Mouse (Mus musculus): ENCODE measurements at regions not wholly inside any gene's neighbourhood (a gene's known extent, or its start where the extent isn't known, plus 50 kb on each side); places are given as distances from the start of the nearest gene placed in this dataset.
A peak's percentile ranks its signal among the peaks of the same experiment; 100 is the strongest.

GRCm38 (mm10) chr8:103938283-103939230, 162.9 kb upstream of the Cdh5 start:
- Histone ChIP-seq H3K4me3 (replicated peaks; ENCODE audit: insufficient read depth, low read depth, low read length) (no peak overlapping the region), H3K4me1 (ENCODE audit: control insufficient read depth, insufficient read depth, low read length) (no peaks in the 10 kb centered on the region), H3K27ac (ENCODE audit: insufficient read depth, low read length) (no peak overlapping the region), H3K27me3 (ENCODE audit: control insufficient read depth, insufficient read depth, low read length) (no peaks in the 10 kb centered on the region)
- TF ChIP-seq CTCF (IDR thresholded peaks at IDR 0.05; ENCODE audit: borderline replicate concordance, insufficient read depth, low read depth, low read length) (no peak), POLR2A (IDR thresholded peaks at IDR 0.05; ENCODE audit: borderline replicate concordance, insufficient read depth, low read length) (no peak)
- 5% methylated on average over 11 of the region's 11 CpGs for WGBS
- DNase-seq, result peak; percentile 8 to 14

GRCm38 (mm10) chr8:103940958-103941532, 160.4 kb upstream of the Cdh5 start:
- DNase-seq, result no peak
- Histone ChIP-seq H3K27ac (ENCODE audit: insufficient read depth, low read length) (no peak overlapping the region), H3K27me3 (ENCODE audit: control insufficient read depth, insufficient read depth, low read length) (no peaks in the 10 kb centered on the region), H3K4me3 (replicated peaks; ENCODE audit: insufficient read depth, low read depth, low read length) (no peak overlapping the region), H3K4me1 (ENCODE audit: control insufficient read depth, insufficient read depth, low read length) (no peaks in the 10 kb centered on the region)
- no peak for TF ChIP-seq CTCF (IDR thresholded peaks at IDR 0.05; ENCODE audit: borderline replicate concordance, insufficient read depth, low read depth, low read length)
- TF ChIP-seq POLR2A (IDR thresholded peaks at IDR 0.05; ENCODE audit: borderline replicate concordance, insufficient read depth, low read length), result no peak
- WGBS, result 89% methylated on average over 6 of the region's 6 CpGs

GRCm38 (mm10) chr8:103948474-103948873, 153.0 kb upstream of the Cdh5 start:
- Histone ChIP-seq H3K4me3 (replicated peaks; ENCODE audit: insufficient read depth, low read depth, low read length) (no peak overlapping the region), H3K4me1 (ENCODE audit: control insufficient read depth, insufficient read depth, low read length) (no peaks in the 10 kb centered on the region), H3K27ac (ENCODE audit: insufficient read depth, low read length) (no peak overlapping the region), H3K27me3 (ENCODE audit: control insufficient read depth, insufficient read depth, low read length) (no peaks in the 10 kb centered on the region)
- TF ChIP-seq POLR2A (IDR thresholded peaks at IDR 0.05; ENCODE audit: borderline replicate concordance, insufficient read depth, low read length), result no peak
- no peak for TF ChIP-seq CTCF (IDR thresholded peaks at IDR 0.05; ENCODE audit: borderline replicate concordance, insufficient read depth, low read depth, low read length)
- 80% methylated on average over 5 of the region's 5 CpGs for WGBS
- no peak for DNase-seq

GRCm38 (mm10) chr8:103950460-103950859, 151.0 kb upstream of the Cdh5 start:
- Histone ChIP-seq H3K27ac (ENCODE audit: insufficient read depth, low read length) (no peak overlapping the region), H3K4me3 (replicated peaks; ENCODE audit: insufficient read depth, low read depth, low read length) (no peak overlapping the region), H3K4me1 (ENCODE audit: control insufficient read depth, insufficient read depth, low read length) (no peaks in the 10 kb centered on the region), H3K27me3 (ENCODE audit: control insufficient read depth, insufficient read depth, low read length) (no peaks in the 10 kb centered on the region)
- WGBS, result 67% methylated on average over 4 of the region's 4 CpGs
- DNase-seq, result no peak
- TF ChIP-seq POLR2A (IDR thresholded peaks at IDR 0.05; ENCODE audit: borderline replicate concordance, insufficient read depth, low read length) (no peak), CTCF (IDR thresholded peaks at IDR 0.05; ENCODE audit: borderline replicate concordance, insufficient read depth, low read depth, low read length) (no peak)

- WGBS, result 94% methylated on average over 2 of the region's 2 CpGs
- TF ChIP-seq CTCF (IDR thresholded peaks at IDR 0.05; ENCODE audit: borderline replicate concordance, insufficient read depth, low read depth, low read length), result no peak
- TF ChIP-seq POLR2A (IDR thresholded peaks at IDR 0.05; ENCODE audit: borderline replicate concordance, insufficient read depth, low read length), result no peak
These were observed 147.8 kb upstream of the Cdh5 start for GRCm38 (mm10) chr8:103953586-103953985.

GRCm38 (mm10) chr8:103955568-103956260, 145.7 kb upstream of the Cdh5 start:
- TF ChIP-seq POLR2A (IDR thresholded peaks at IDR 0.05; ENCODE audit: borderline replicate concordance, insufficient read depth, low read length) (no peak), CTCF (IDR thresholded peaks at IDR 0.05; ENCODE audit: borderline replicate concordance, insufficient read depth, low read depth, low read length) (no peak)
- no peak for DNase-seq
- Histone ChIP-seq H3K4me3 (replicated peaks; ENCODE audit: insufficient read depth, low read depth, low read length) (no peak overlapping the region), H3K4me1 (ENCODE audit: control insufficient read depth, insufficient read depth, low read length) (no peaks in the 10 kb centered on the region), H3K27me3 (ENCODE audit: control insufficient read depth, insufficient read depth, low read length) (no peaks in the 10 kb centered on the region; the same call in 1 of the 2 replicates), H3K27ac (ENCODE audit: insufficient read depth, low read length) (no peak overlapping the region)
- 91% methylated on average over 4 of the region's 4 CpGs for WGBS

More at GRCm38 (mm10) chr8:103953586-103953985, 147.8 kb upstream of the Cdh5 start:
- Histone ChIP-seq H3K27me3 (ENCODE audit: control insufficient read depth, insufficient read depth, low read length) (no peaks in the 10 kb centered on the region), H3K4me3 (replicated peaks; ENCODE audit: insufficient read depth, low read depth, low read length) (no peak overlapping the region), H3K4me1 (ENCODE audit: control insufficient read depth, insufficient read depth, low read length) (no peaks in the 10 kb centered on the region), H3K27ac (ENCODE audit: insufficient read depth, low read length) (no peak overlapping the region)
- DNase-seq, result no peak

GRCm38 (mm10) chr8:103964293-103964918, 137.0 kb upstream of the Cdh5 start:
- TF ChIP-seq CTCF (IDR thresholded peaks at IDR 0.05; ENCODE audit: borderline replicate concordance, insufficient read depth, low read depth, low read length) (no peak), POLR2A (IDR thresholded peaks at IDR 0.05; ENCODE audit: borderline replicate concordance, insufficient read depth, low read length) (no peak)
- Histone ChIP-seq H3K27me3 (ENCODE audit: control insufficient read depth, insufficient read depth, low read length) (no peaks in the 10 kb centered on the region; the same call in 1 of the 2 replicates), H3K4me3 (replicated peaks; ENCODE audit: insufficient read depth, low read depth, low read length) (no peak overlapping the region), H3K27ac (ENCODE audit: insufficient read depth, low read length) (no peak overlapping the region), H3K4me1 (ENCODE audit: control insufficient read depth, insufficient read depth, low read length) (no peaks in the 10 kb centered on the region)
- 21% methylated on average over 7 of the region's 7 CpGs for WGBS
- DNase-seq, result no peak
